Mouse (Mus musculus): Measurements from ENCODE around the gene Prkar1a. TPM values are rescaled to one million over a fixed set of nuclear protein-coding genes. Genes with fewer than 3 reads are reported as not detected.
"Not testable (repeated sequence)": the region's sequence is repeated elsewhere in the genome, so short reads cannot be mapped to it uniquely, and the experiment has no call there.

Prkar1a gene
- total RNA-seq, 1 experiment from 2014 or later: 346 TPM

DNA sequence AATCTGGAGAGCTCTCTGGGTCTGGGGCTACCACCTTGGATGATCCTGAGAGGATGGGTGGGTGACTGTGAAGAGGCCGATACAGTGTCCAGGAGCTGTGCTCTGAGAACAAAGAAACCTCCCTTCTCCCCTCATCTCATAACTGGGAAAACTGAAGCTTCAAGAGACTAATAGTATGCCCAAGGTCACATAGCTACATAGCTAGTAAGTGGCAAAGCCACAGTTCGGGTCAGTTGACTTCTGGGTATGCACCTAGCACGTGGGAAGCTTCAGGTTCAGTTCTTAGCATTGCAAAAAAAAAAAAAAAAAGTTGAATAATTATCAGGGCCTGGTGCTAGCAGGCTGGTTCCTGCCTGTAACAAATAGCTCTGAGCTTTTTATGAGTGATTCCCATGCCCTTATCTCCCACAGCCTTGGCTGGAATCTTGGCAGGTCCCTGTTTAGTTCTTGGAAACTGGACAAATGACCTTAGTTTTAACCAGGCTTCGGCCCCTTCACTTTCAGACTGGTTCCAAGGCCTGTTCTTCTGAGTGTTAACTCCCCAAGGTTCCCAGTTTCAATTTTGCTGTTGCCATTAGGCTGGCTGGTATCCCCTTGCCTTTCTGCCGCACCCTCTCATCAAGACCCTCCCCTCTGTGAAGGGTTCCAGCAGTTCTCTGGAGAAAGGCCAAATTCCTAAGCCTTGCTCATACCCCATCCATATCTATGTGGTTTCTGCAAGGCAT lies 7.5 kb upstream of the Prkar1a start:
- DNase-seq: peak; percentile 83

DNA sequence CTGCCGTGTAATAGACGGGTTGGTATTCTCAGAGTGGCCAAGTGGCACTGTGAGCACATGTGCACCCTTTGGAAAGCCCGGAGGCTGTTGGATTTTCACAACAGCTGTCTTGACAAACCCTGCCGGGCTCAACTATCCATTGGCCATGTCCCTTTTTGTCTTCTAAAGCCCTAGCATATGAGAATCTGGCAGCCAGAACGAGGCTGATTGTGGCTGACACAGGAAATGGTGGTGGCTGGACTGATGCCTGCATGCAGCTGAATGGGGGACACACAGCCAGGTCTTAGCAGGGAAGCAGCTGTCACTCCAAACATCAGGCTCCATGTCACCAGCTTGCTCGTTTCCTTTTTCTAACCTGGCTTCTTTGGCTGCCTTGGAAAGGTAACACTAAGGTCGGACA lies 695 bp upstream of the Prkar1a start:
- DNase-seq: peak; percentile 27

- DNase-seq: peak; percentile 92
Observed at GRCm38 (mm10) chr11:109649975-109650701, 933 bp downstream of the Prkar1a start.

DNA sequence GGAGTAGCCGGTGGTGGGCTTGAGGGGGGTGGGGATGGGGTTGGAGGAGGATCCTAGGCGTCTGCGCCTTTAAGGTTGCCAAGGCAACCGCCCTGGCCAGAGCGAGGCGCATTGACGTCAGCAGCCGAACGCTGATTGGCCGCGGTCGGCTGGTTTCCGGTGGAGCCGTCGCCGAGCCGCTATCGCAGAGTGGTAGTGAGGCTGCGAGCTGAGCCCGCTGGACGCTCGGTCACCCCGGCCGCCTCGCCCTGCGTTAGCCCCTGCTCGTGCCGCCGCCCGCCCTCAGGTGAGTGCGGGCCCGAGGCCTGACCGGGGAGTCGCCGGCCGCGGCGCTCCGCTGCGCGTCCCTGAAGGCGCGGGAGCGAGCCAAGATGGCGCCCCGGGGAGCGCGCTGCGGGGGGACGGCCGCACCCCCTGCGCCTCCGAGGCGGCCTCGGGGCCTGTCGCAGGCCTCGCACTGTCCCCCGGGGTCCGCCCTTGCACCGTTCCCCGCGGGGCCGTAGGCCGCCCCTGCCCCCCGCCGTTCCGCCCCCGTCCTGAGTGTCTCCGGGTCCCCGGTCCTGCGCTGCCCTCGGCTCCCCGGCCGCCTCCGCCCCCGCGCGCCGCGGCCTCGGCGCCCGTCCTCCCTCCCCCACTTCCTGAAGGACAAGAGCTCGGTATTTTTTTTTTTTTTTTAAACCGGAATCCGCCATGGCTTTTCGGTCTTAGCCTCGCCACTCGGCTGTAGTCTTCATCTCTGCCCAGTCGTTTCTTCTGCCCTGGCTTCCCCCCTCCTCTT lies 1.8 kb downstream of the Prkar1a start:
- DNase-seq: peak; percentile 95

- DNase-seq: peak; percentile 74
Observed at GRCm38 (mm10) chr11:109651566-109652024, 2.4 kb downstream of the Prkar1a start.

DNA sequence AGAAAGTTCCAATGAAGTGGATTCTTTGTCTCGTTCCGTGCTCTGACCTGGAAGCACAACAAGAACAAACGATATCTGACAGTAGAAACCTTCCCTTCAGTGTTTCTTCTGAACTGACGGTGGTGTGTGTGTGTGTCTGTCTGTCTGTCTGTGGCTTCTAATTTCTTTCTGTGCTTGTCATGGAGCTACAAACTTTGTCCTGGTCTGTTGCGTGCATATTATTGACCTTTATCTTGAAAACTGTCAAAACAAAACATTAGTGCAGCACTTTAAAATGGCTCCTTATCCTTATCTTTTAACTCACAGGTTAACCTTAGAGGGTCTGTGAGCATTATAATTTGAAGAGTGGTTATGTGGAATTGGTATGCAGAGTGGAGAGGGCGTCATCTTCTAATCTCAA lies 3.3 kb downstream of the Prkar1a start:
- no peak for DNase-seq

GRCm38 (mm10) chr11:109653201-109653600 lies 4.0 kb downstream of the Prkar1a start:
- no peak for DNase-seq

DNA sequence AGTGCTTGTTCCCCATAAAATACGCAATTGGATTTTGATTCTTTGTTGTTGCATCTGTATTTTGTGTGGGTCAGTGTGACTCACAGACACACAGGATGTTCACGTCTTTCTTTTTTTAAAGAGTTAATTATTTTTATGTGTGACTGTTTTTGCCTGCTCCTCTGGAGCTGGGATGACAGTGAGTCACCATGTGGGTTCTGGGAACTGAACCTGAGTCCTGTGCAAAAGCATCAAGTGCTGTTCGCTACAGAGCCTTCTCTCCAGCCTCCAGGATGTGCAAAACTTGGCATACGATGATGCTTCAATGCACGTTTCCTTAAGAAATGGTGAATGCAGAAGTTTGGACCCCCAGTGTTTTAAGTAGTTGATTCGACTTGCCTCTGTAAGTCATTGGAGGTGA lies 5.4 kb downstream of the Prkar1a start:
- no peak for DNase-seq

- DNase-seq: no peak
Observed at GRCm38 (mm10) chr11:109656232-109656631, 7.0 kb downstream of the Prkar1a start.

GRCm38 (mm10) chr11:109660526-109660925 lies 11.3 kb downstream of the Prkar1a start:
- DNase-seq: not testable (repeated sequence)

DNA sequence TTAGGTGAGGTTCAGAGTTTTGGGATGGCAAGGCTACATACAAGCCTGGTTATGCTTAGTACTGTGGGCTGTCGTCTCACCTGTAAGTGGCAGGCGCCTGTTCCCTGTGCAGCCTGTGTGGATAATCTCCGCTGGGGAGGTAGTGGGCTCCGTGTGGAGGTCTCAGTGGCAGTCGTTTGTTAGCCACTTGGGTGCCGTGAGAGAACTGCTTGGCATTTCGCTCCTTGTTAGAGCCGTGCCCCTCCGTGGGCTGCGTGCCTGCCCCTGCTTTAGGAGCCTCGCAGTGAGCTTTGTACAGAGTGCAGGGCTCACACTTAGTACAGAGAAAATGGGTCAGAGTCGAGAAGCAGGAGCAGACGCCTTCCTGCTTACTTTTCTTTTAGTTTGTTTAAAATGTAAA lies 15.1 kb downstream of the Prkar1a start:
- no peak for DNase-seq

GRCm38 (mm10) chr11:109665424-109665823 lies 16.2 kb downstream of the Prkar1a start:
- DNase-seq: no peak

DNA sequence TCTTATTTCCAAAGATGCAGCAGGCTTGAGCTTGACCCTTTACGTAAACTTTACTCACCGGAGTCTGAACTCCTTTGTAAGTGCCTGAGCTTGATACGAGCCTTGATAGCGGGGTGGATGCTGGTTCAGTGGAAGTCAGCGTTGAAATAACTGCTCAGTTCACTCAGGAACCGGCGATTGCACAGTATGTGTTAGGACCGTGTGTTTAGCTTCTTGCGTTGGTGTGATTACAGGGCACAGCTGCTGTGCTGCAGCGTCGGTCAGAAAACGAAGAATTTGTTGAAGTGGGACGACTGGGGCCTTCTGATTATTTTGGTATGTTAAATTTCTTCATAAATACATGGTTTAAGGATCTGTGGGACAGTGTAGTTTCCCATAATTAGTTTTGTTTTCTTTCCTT lies 17.2 kb downstream of the Prkar1a start:
- DNase-seq: no peak

DNA sequence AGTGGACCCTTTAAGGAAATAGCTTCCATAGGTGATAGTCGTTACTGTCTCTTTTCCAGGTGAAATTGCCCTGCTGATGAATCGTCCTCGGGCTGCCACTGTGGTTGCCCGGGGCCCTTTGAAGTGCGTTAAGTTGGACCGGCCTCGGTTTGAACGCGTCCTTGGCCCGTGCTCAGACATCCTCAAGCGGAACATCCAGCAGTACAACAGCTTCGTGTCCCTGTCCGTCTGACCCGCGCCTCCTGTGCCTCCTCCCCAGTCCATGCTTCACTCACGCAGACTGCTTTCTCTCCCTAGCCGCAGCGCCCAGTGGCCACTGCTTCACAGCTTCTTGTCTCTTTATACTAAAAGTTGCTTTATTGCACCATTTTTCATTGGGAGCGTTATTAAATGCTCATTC lies 18.2 kb downstream of the Prkar1a start:
- DNase-seq: peak; percentile 79

DNA sequence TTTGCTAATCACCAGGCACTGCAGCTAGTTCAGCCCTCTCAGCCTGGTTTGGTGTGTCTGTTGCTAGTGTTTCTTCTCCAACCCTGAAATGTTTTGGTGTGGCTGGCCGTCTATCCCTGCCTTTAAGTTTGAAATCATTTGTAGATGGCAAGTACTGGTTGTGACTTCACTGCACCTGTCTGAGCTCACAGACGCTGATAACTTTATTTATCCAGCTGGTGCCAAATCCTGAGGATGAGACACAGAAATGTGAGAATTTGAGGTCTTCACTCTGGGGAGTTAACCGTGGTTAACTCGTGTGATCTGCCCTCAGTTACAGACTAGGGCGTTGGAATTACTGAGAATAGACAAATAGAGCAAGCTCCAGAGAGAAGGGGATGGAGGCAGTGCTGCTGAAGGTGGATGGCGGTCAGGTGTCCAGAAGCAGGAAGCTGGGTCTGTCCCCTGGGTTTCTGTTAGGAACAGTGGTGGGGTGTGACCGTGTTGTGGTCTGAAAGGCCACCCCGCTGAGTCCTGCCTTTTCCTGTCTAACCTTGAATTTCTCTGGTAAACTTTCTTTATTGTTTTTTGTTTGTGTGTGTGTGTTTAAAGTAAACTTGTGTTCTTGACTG lies 19.0 kb downstream of the Prkar1a start:
- DNase-seq: no peak

- no peak for DNase-seq
Observed at GRCm38 (mm10) chr11:109669149-109669708, 20.0 kb downstream of the Prkar1a start.

DNA sequence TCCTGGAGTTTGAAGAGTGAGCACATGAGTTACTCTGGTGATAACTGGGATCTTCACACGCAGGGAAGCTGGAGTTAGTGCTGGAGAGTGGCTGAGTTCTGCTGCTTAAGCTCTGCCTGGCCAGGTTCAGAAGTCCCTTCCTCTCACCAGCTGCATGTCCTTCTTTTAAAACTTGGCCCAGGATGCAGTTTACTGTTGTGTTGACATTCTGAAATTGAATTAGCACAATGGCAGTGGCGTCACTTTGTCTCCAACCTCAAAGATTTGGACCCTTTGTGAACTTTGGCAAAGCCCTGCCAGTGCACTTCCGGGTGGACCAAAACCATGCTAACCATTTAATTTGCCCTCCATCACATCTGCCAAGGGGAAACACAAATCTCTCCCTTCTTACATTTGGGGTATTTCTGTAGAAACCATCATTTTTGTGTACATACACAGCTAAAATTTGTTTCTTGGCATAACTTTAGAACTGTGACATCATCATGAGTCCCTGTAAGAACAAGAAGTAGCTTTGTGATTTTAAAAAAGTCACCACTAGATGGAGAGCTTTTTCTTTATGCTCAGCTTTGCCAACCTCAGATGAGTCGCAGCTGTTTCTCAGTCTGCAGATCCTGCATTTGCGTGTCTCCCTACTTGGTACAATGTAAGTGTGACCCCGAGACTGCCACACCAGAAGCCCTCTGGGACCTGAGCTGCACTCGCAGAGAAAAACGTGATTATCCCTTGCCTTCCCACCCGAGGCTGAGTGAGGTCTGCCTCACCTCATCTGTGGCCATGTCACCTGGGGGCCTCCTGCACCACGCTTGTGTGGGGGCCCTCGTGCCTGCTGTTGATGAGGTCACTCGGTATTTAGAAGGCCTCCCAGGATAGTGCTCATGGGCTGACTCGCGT lies 21.1 kb downstream of the Prkar1a start:
- peak; percentile 53 for DNase-seq

DNA sequence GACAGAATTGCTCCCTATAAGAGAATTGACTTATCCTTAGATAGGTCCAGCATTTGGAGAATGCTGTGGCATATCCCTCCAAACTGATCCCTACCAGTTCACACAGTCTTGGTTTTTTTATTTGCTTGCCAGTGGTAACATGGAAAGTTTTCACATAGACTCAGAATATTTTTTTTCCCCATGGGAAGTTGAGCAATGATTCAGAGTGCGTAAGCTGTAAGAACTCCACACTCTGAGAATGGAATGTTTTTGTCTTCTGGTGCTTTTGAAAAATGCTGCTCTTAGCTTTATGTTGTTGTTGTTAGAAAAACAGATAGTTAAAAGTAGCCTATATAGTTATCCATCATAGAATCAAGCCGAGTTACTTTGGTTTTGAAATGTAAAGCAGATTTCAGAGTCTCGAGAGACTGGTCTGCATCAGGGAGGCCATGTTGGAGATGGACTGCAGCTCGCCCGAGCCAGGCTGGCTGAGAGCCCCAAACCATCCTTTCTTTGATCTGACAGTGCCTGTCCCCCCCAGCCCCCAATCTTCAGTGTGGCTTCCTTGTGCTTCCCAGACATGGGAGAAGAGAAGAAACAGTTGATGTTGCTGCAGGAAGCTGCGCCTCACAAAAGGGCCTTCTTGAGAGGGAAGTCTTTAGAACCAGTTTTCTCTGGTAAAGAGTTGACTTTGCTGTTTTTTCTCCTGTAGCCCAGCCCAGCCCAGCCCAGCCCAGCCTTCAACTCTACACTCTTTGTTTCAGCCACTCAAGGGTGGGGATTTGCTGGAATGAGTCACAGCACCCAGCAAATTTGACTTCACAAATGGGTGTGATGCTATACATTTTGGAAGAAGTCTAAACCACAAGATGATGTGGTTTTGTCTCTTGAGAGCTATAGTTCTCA lies 22.2 kb downstream of the Prkar1a start:
- no peak for DNase-seq

GRCm38 (mm10) chr11:109672021-109672324 lies 22.8 kb downstream of the Prkar1a start:
- DNase-seq: no peak

DNA sequence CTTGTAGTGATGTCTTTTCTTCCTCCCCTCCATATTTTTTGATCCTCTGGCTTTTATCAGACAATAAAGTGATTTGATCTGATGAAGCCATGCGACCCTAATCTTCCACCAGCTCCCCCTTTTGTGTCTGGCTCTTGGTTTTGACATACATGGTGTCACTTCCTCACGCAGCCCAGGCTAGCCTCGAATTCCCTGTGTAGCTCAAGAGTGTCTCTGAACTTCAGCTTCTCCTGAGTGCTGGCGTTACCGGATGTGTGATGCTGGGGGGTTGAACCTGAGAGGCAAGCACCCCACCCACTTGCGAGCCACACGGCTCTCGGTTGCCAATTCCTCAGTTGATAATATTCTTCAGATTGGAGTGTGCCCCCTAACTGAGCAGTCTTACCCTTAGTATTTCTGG lies 23.2 kb downstream of the Prkar1a start:
- DNase-seq: no peak
